Mouse (Mus musculus) heart, postnatal 0 days (tissue): ENCODE results near the gene Rita1. TPM values are rescaled to one million over a fixed set of nuclear protein-coding genes. Genes with fewer than 3 reads are reported as not detected.

Experiments used
- ATAC-seq: fragments of 200-750 bp; cut with Nextera tagmentation; 2 replicates; pipeline ENCODE4 v1.8.0; 2017; ENCODE audit warnings: low read depth, moderate number of reproducible peaks, moderate library complexity; ENCODE audit not compliant: insufficient read depth
- DNase-seq: peaks from one replicate; pipeline ENCODE4 v3.0.0-alpha.2; 2016; ENCODE audit warnings: low spot score
- H3K27ac ChIP-seq: fragments of 300-500 bp; sonication (generic); 2 replicates; pipeline ENCODE4 v1.5.1; 2014; ENCODE audit warnings: low read depth, mild to moderate bottlenecking
- H3K27me3 ChIP-seq: fragments of 300-500 bp; sonication (generic); 2 replicates; pipeline ENCODE4 v1.6.1; 2014; ENCODE audit warnings: low read length, mixed read lengths; ENCODE audit not compliant: control insufficient read depth, insufficient read depth
- H3K36me3 ChIP-seq: fragments of 300-500 bp; sonication (generic); replicated peaks from 2 replicates; pipeline ENCODE4 v1.6.1; 2014; ENCODE audit warnings: low read length, mixed read lengths; ENCODE audit not compliant: control insufficient read depth, insufficient read depth
- H3K4me1 ChIP-seq: fragments of 300-500 bp; sonication (generic); 2 replicates; pipeline ENCODE4 v1.6.1; 2014; ENCODE audit warnings: antibody characterized with exemption; ENCODE audit not compliant: control insufficient read depth, insufficient read depth
- H3K4me2 ChIP-seq: fragments of 300-500 bp; sonication (generic); 2 replicates; pipeline ENCODE4 v1.6.1; 2014; ENCODE audit warnings: low read depth, mild to moderate bottlenecking, low read length, moderate library complexity
- H3K4me3 ChIP-seq: fragments of 300-500 bp; sonication (generic); 2 replicates; pipeline ENCODE4 v1.5.1; 2014; ENCODE audit warnings: low read depth, low read length
- H3K9ac ChIP-seq: fragments of 300-500 bp; sonication (generic); replicated peaks from 2 replicates; pipeline ENCODE4 v1.6.1; 2014; ENCODE audit warnings: low read depth, low read length, mixed read lengths
- H3K9me3 ChIP-seq: fragments of 300-500 bp; sonication (generic); replicated peaks from 2 replicates; pipeline ENCODE4 v1.6.1; 2016; ENCODE audit warnings: low read length; ENCODE audit not compliant: control insufficient read depth
- CTCF ChIP-seq: IDR thresholded peaks from 2 replicates; pipeline ENCODE4 v1.5.1; 2016; ENCODE audit warnings: antibody characterized with exemption, control low read depth, low read depth
- EP300 ChIP-seq: IDR thresholded peaks from 2 replicates; pipeline ENCODE4 v1.6.1; 2016; ENCODE audit warnings: antibody characterized with exemption, low read depth
- WGBS: fragments of 180-500 bp; shearing (Covaris S2); extraction: QIAGEN DNeasy Blood & Tissue Kit; methylation state at CpG from one replicate; pipeline ENCODE4 v1.1.7; 2014; 5-methylcytosine and 5-hydroxymethylcytosine counted together
- polyA plus RNA-seq: library from polyadenylated mRNA; unstranded; fragments of >200 nt; fragmentation: Nextera tagmentation; extraction: Ambion mirVana; gene quantifications from 2 replicates; pipeline ENCODE4 v1.2.1, GENCODE M21; 2015
- total RNA-seq: library from RNA; depleted of rRNA; stranded (reverse); fragments of >200 nt; gene quantifications from 2 replicates; pipeline ENCODE4 v1.2.3, GENCODE M21; 2014; ENCODE audit warnings: low replicate concordance

The Rita1 gene
- total and polyA plus RNA-seq, 2 experiments from 2014 or later = 15.7 to 24.5 TPM

- peaks cover 8% of the 10 kb centered on the region; the same call in 1 of the 2 replicates for H3K4me1 ChIP-seq
- no peaks in the 10 kb centered on the region for H3K9me3 ChIP-seq
- H3K27me3 ChIP-seq = peaks cover 27% of the 10 kb centered on the region
- no peak overlapping the region for H3K4me3 ChIP-seq
- no peak overlapping the region for H3K4me2 ChIP-seq
- H3K36me3 ChIP-seq = no peaks in the 10 kb centered on the region
- WGBS = 42% methylated on average over 5 of the region's 5 CpGs
- H3K9ac ChIP-seq = no peak overlapping the region
- no peak overlapping the region for H3K27ac ChIP-seq
- TF ChIP-seq EP300 (no peak), CTCF (no peak)
- ATAC-seq (no peak), DNase-seq (no peak)
These were observed 38.8 kb upstream of the Rita1 start for GRCm38 (mm10) chr5:120651230-120651629.

- no peak overlapping the region for H3K9ac ChIP-seq
- H3K4me3 ChIP-seq = no peak overlapping the region
- H3K4me2 ChIP-seq = peak overlapping the region; percentile 58; the same call in 1 of the 2 replicates
- ATAC-seq (no peak), DNase-seq (no peak)
- H3K27ac ChIP-seq = no peak overlapping the region
- no peaks in the 10 kb centered on the region for H3K9me3 ChIP-seq
- WGBS = 22% methylated on average over 13 of the region's 13 CpGs
- peaks cover 27% of the 10 kb centered on the region for H3K27me3 ChIP-seq
- TF ChIP-seq CTCF = no peak
- no peak for TF ChIP-seq EP300
- no peaks in the 10 kb centered on the region for H3K36me3 ChIP-seq
- peaks cover 8% of the 10 kb centered on the region; the same call in 1 of the 2 replicates for H3K4me1 ChIP-seq
These were observed 37.5 kb upstream of the Rita1 start for GRCm38 (mm10) chr5:120649938-120650337.

- TF ChIP-seq CTCF (no peak), EP300 (no peak)
- Histone ChIP-seq H3K9ac (no peak overlapping the region), H3K4me3 (peak overlapping the region; percentile 36), H3K27me3 (peaks cover 27% of the 10 kb centered on the region), H3K36me3 (no peaks in the 10 kb centered on the region), H3K27ac (no peak overlapping the region), H3K4me2 (peak overlapping the region; percentile 58), H3K9me3 (no peaks in the 10 kb centered on the region), H3K4me1 (peaks cover 8% of the 10 kb centered on the region; the same call in 1 of the 2 replicates)
- 5% methylated on average over 21 of the region's 21 CpGs for WGBS
- ATAC-seq (no peak), DNase-seq (no peak)
These were observed 37.1 kb upstream of the Rita1 start for GRCm38 (mm10) chr5:120649374-120649933.

GRCm38 (mm10) chr5:120648569-120649373 is 36.4 kb upstream of the Rita1 start, which contains the start of gene Rasal1:
Rasal1 (plus strand) TSS chr5:120648812.
- TF ChIP-seq CTCF = peak; percentile 25
- no peak for TF ChIP-seq EP300
- H3K4me1 ChIP-seq = peaks cover 8% of the 10 kb centered on the region; the same call in 1 of the 2 replicates
- no peak within 1 kb of the TSS for H3K9ac ChIP-seq
- ATAC-seq (peak; percentile 43), DNase-seq (peak; percentile 11)
- WGBS = under 1% methylated on average over 47 of the region's 53 CpGs
- no peaks in the 10 kb centered on the region for H3K9me3 ChIP-seq
- H3K4me2 ChIP-seq = peak within 1 kb of the TSS; percentile 58
- H3K27me3 ChIP-seq = peaks cover 27% of the 10 kb centered on the region
- H3K36me3 ChIP-seq = no peaks in the 10 kb centered on the region
- H3K4me3 ChIP-seq = peak within 1 kb of the TSS; percentile 36
- no peak within 1 kb of the TSS for H3K27ac ChIP-seq

- no peak for TF ChIP-seq CTCF
- TF ChIP-seq EP300 = no peak
- DNase-seq (no peak), ATAC-seq (no peak)
- H3K36me3 ChIP-seq = no peaks in the 10 kb centered on the region
- H3K4me3 ChIP-seq = no peak overlapping the region
- no peaks in the 10 kb centered on the region for H3K9me3 ChIP-seq
- H3K9ac ChIP-seq = no peak overlapping the region
- peaks cover 13% of the 10 kb centered on the region for H3K4me1 ChIP-seq
- peak overlapping the region; percentile 58 for H3K4me2 ChIP-seq
- 22% methylated on average over 12 of the region's 12 CpGs for WGBS
- no peak overlapping the region for H3K27ac ChIP-seq
- H3K27me3 ChIP-seq = peaks cover 27% of the 10 kb centered on the region
These were observed 35.6 kb upstream of the Rita1 start for GRCm38 (mm10) chr5:120647814-120648491.
